Mouse (Mus musculus): ENCODE measurements at regions not wholly inside any gene's neighbourhood (a gene's known extent, or its start where the extent isn't known, plus 50 kb on each side); places are given as distances from the start of the nearest gene placed in this dataset.

DNA sequence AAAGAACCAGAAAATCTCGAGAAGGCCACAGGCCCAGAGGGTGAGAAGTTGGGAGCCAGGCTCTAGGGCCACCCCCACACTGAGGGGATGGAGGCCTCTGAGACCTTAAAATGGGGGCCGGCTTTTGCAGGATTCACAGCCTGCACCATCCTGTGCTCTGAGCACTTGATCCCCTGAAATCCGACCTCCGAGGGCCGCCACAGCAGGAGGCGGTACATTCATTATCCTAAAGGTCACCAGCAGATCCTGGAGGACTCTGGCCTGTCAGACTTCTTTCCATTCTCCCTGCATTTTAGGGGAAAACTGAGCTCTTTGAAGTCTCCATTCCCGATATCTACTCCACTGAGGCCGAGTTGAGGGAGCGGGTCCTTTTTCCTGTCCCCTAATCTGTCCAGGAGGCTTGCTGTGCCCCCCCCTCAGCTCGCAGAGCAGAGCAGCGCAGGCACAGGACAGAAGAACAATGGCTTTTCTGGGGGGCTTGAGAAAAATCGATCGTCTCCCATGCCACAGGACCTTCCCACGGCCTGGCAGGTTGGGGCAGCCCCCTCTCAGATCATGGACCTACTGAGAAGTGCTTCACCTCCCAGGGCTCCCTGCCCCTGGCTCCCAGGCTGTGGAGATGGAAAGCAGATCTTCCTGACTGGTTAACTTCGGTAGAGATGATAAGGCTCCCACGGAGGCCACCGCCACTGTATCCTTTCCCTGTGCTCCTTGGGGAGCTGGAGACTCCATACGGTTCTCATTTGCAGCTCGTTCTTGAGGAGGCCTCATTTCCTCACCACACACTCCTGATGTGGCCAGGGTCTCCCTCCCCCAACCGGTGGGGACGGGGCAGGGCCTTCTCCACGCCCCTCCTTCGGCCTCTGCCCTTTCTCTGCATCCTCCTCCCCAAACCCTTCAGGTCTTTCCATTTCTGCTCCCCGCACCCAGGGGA, 126.1 kb upstream of the Bcor start:
- no peak for TF ChIP-seq CTCF (IDR thresholded peaks at IDR 0.05; ENCODE audit: insufficient read depth, low read depth, low read length)
- TF ChIP-seq POLR2A (IDR thresholded peaks at IDR 0.05; ENCODE audit: insufficient read depth, low read depth, low read length): no peak

Data from olfactory bulb, adult 2 months (tissue).